Mouse (Mus musculus) CH12.LX (cell line): ENCODE data around the gene Frmd4a. TPM values are rescaled to one million over a fixed set of nuclear protein-coding genes. Genes with fewer than 3 reads are reported as not detected.

Experiments
- DNase-seq: peaks from one replicate; pipeline ENCODE4 v3.0.0-alpha.2; 2013; ENCODE audit errors: extremely low read depth
- H3K27ac ChIP-seq: 2 replicates; pipeline ENCODE4 v1.5.1; 2012; ENCODE audit warnings: low read depth, mild to moderate bottlenecking, control low read depth, moderate library complexity; ENCODE audit not compliant: insufficient read depth
- H3K27me3 ChIP-seq: replicated peaks from 2 replicates; pipeline ENCODE3; 2012; ENCODE audit warnings: inconsistent platforms
- H3K36me3 ChIP-seq, 2 experiments: replicated peaks in 1 of 2; 2 replicates each; pipeline versions ENCODE3 to v1.6.1; 2012; ENCODE audit warnings: inconsistent platforms in 1 of 2, low read length in 1 of 2, mild to moderate bottlenecking in 1 of 2, mixed read lengths in 1 of 2, moderate library complexity in 1 of 2; ENCODE audit not compliant: control insufficient read depth in 1 of 2, insufficient read depth in 1 of 2
- H3K4me1 ChIP-seq, 2 experiments: 2 replicates each; pipeline ENCODE4 v1.6.1; 2012; ENCODE audit warnings: inconsistent platforms in 1 of 2, moderate library complexity in 1 of 2; ENCODE audit not compliant: insufficient read depth in 2 of 2, control insufficient read depth in 1 of 2
- H3K4me2 ChIP-seq: 2 replicates; pipeline ENCODE4 v1.6.1; 2012; ENCODE audit warnings: low read depth, mild to moderate bottlenecking, control low read depth; ENCODE audit not compliant: poor library complexity, insufficient read depth, severe bottlenecking
- H3K4me3 ChIP-seq, 3 experiments: fragments of 150-350 bp in 1 of 3; sonication (generic) in 1 of 3; replicated peaks in 1 of 3; 2 replicates each; pipeline versions ENCODE3 to v1.5.1; 2011 to 2012; ENCODE audit warnings: low read depth in 2 of 3, low read length in 2 of 3, mild to moderate bottlenecking in 2 of 3, moderate library complexity in 2 of 3, control low read depth in 1 of 3, improper control_type of control experiment in 1 of 3, inconsistent platforms in 1 of 3, mixed read lengths in 1 of 3; ENCODE audit not compliant: poor library complexity in 1 of 3
- H3K79me2 ChIP-seq: replicated peaks from 2 replicates; pipeline ENCODE4 v1.6.1; 2012; ENCODE audit warnings: mild to moderate bottlenecking, moderate library complexity; ENCODE audit not compliant: control insufficient read depth, poor library complexity, insufficient read depth, severe bottlenecking; ENCODE audit errors: extremely low read depth
- H3K9ac ChIP-seq: 2 replicates; pipeline ENCODE4 v1.6.1; 2012; ENCODE audit warnings: low read depth, mild to moderate bottlenecking, control low read depth, moderate library complexity; ENCODE audit not compliant: insufficient read depth
- H3K9me3 ChIP-seq: replicated peaks from 2 replicates; pipeline ENCODE3; 2012; ENCODE audit warnings: low read length, inconsistent platforms, mixed read lengths
- BHLHE40 ChIP-seq: IDR thresholded peaks from 2 replicates; pipeline ENCODE4 v1.6.1; 2011; ENCODE audit warnings: mild to moderate bottlenecking, low read depth, low read length, improper control_type of control experiment
- CHD1 ChIP-seq: IDR thresholded peaks from 2 replicates; pipeline ENCODE4 v1.6.1; 2012; ENCODE audit warnings: low read depth, low read length, improper control_type of control experiment, inconsistent platforms
- CHD2 ChIP-seq: IDR thresholded peaks from 2 replicates; pipeline ENCODE4 v1.6.1; 2011; ENCODE audit warnings: low read length, improper control_type of control experiment
- E2F4 ChIP-seq: IDR thresholded peaks from 2 replicates; pipeline ENCODE4 v1.6.1; 2011; ENCODE audit warnings: low read depth, low read length, improper control_type of control experiment; ENCODE audit not compliant: insufficient replicate concordance
- ELF1 ChIP-seq: IDR thresholded peaks from 2 replicates; pipeline ENCODE4 v1.6.1; 2014; ENCODE audit warnings: low read depth, mild to moderate bottlenecking, inconsistent platforms, low read length, improper control_type of control experiment
- EP300 ChIP-seq: IDR thresholded peaks from 2 replicates; pipeline ENCODE4 v1.6.1; 2011; ENCODE audit warnings: low read length, improper control_type of control experiment
- ETS1 ChIP-seq: conservative IDR thresholded peaks from 2 replicates; pipeline ENCODE4 v1.6.1; 2012; ENCODE audit warnings: low read depth, mild to moderate bottlenecking, inconsistent platforms, low read length, improper control_type of control experiment, moderate library complexity
- HCFC1 ChIP-seq: IDR thresholded peaks from 2 replicates; pipeline ENCODE4 v1.6.1; 2012; ENCODE audit warnings: low read depth, mild to moderate bottlenecking, inconsistent platforms, low read length, improper control_type of control experiment
- JUN ChIP-seq: IDR thresholded peaks from 2 replicates; pipeline ENCODE4 v1.6.1; 2011; ENCODE audit warnings: low read depth, mild to moderate bottlenecking, low read length, improper control_type of control experiment, moderate library complexity; ENCODE audit not compliant: insufficient read depth
- JUND ChIP-seq: conservative IDR thresholded peaks from 2 replicates; pipeline ENCODE4 v1.6.1; 2011; ENCODE audit warnings: low read depth, low read length, improper control_type of control experiment
- KAT2A ChIP-seq: IDR thresholded peaks from 2 replicates; pipeline ENCODE4 v1.6.1; 2012; ENCODE audit warnings: low read length, improper control_type of control experiment, inconsistent platforms; ENCODE audit not compliant: insufficient replicate concordance
- MAFK ChIP-seq: IDR thresholded peaks from 2 replicates; pipeline ENCODE4 v1.6.1; 2011; ENCODE audit warnings: low read length, improper control_type of control experiment; ENCODE audit not compliant: insufficient replicate concordance
- MAX ChIP-seq: IDR thresholded peaks from 2 replicates; pipeline ENCODE4 v1.6.1; 2011; ENCODE audit warnings: low read length, improper control_type of control experiment
- MAZ ChIP-seq: IDR thresholded peaks from 2 replicates; pipeline ENCODE4 v1.6.1; 2012; ENCODE audit warnings: low read depth, mild to moderate bottlenecking, inconsistent platforms, low read length, improper control_type of control experiment, moderate library complexity
- MEF2A ChIP-seq: IDR thresholded peaks from 2 replicates; pipeline ENCODE4 v1.6.1; 2014; ENCODE audit warnings: low read depth, mild to moderate bottlenecking, inconsistent platforms, low read length, improper control_type of control experiment, borderline replicate concordance
- MYC ChIP-seq: IDR thresholded peaks from 2 replicates; pipeline ENCODE4 v1.6.1; 2011; ENCODE audit warnings: low read depth, mild to moderate bottlenecking, improper control_type of control experiment, low read length
- NRF1 ChIP-seq: IDR thresholded peaks from 2 replicates; pipeline ENCODE4 v1.6.1; 2014; ENCODE audit warnings: low read depth, mild to moderate bottlenecking, inconsistent platforms, low read length, improper control_type of control experiment, moderate library complexity
- PAX5 ChIP-seq: IDR thresholded peaks from 2 replicates; pipeline ENCODE4 v1.6.1; 2012; ENCODE audit warnings: low read length, inconsistent platforms, mixed read lengths
- POLR2A ChIP-seq: IDR thresholded peaks from 2 replicates; pipeline ENCODE4 v1.6.1; 2011; ENCODE audit warnings: low read depth, mild to moderate bottlenecking, improper control_type of control experiment, low read length
- POLR2AphosphoS2 ChIP-seq: IDR thresholded peaks from 2 replicates; pipeline ENCODE4 v1.6.1; 2011; ENCODE audit warnings: low read depth, low read length, improper control_type of control experiment
- RAD21 ChIP-seq: IDR thresholded peaks from 2 replicates; pipeline ENCODE4 v1.6.1; 2011; ENCODE audit warnings: low read depth, mild to moderate bottlenecking, low read length, improper control_type of control experiment, moderate library complexity
- RCOR1 ChIP-seq: conservative IDR thresholded peaks from 2 replicates; pipeline ENCODE4 v1.6.1; 2012; ENCODE audit warnings: low read depth, mild to moderate bottlenecking, inconsistent platforms, low read length, improper control_type of control experiment
- SIN3A ChIP-seq: IDR thresholded peaks from 2 replicates; pipeline ENCODE4 v1.6.1; 2012; ENCODE audit warnings: low read length, improper control_type of control experiment, inconsistent platforms
- SMC3 ChIP-seq: IDR thresholded peaks from 2 replicates; pipeline ENCODE4 v1.6.1; 2011; ENCODE audit warnings: low read depth, low read length, improper control_type of control experiment
- TCF12 ChIP-seq: IDR thresholded peaks from 2 replicates; pipeline ENCODE4 v1.6.1; 2014; ENCODE audit warnings: low read depth, mild to moderate bottlenecking, inconsistent platforms, low read length, improper control_type of control experiment
- UBTF ChIP-seq: IDR thresholded peaks from 2 replicates; pipeline ENCODE4 v1.6.1; 2012; ENCODE audit warnings: low read depth, mild to moderate bottlenecking, inconsistent platforms, low read length, improper control_type of control experiment, moderate library complexity
- USF1 ChIP-seq: IDR thresholded peaks from 2 replicates; pipeline ENCODE4 v1.6.1; 2014; ENCODE audit warnings: low read depth, mild to moderate bottlenecking, inconsistent platforms, low read length, improper control_type of control experiment
- USF2 ChIP-seq: conservative IDR thresholded peaks from 2 replicates; pipeline ENCODE4 v1.6.1; 2011; ENCODE audit warnings: low read depth, low read length, improper control_type of control experiment
- ZC3H11A ChIP-seq: IDR thresholded peaks from 2 replicates; pipeline ENCODE4 v1.6.1; 2012; ENCODE audit warnings: low read depth, mild to moderate bottlenecking, inconsistent platforms, low read length, improper control_type of control experiment
- ZKSCAN1 ChIP-seq: IDR thresholded peaks from 2 replicates; pipeline ENCODE4 v1.6.1; 2012; ENCODE audit warnings: low read depth, inconsistent platforms, low read length, improper control_type of control experiment, borderline replicate concordance
- ZMIZ1 ChIP-seq: IDR thresholded peaks from 2 replicates; pipeline ENCODE4 v1.6.1; 2012; ENCODE audit warnings: low read depth, mild to moderate bottlenecking, inconsistent platforms, low read length, improper control_type of control experiment
- dilution Hi-C: fragments of 300-500 bp; cut with MboI; formaldehyde crosslinking; loops from 2 replicates; pipeline ENCODE4 v1.14.3; 2020; ENCODE audit warnings: low sequenced_read_pairs; ENCODE audit not compliant: extremely low pct_unique_long_range_greater_than_20kb, extremely low pct_ligation_motif_present
- in situ Hi-C: fragments of 300-500 bp; cut with MboI; formaldehyde crosslinking; loops from 3 replicates; pipeline ENCODE4 v1.14.3; 2019; ENCODE audit warnings: low sequenced_read_pairs, low pct_ligation_motif_present, low pct_unique_long_range_greater_than_20kb, mixed read lengths
- polyA plus RNA-seq: library from polyadenylated mRNA; unstranded; fragments of >175 nt; gene quantifications from 2 replicates; pipeline ENCODE4 v1.2.1, GENCODE M21; 2012; ENCODE audit warnings: low read depth; ENCODE audit not compliant: insufficient read length
- total RNA-seq, 2 experiments: library from RNA; depleted of rRNA; stranded (reverse); fragments of 300-350 nt in 1 of 2; fragments of >200 nt in 1 of 2; gene quantifications; 2 replicates each; pipeline ENCODE4 v1.2.3; 2012 to 2014

Gene Frmd4a
- total and polyA plus RNA-seq, 3 experiments, result 0.13 to 2.0 (median 0.32) TPM

GRCm38 (mm10) chr2:4409810-4410433 lies 392.4 kb downstream of the Frmd4a start:
- DNase-seq, result no peak
- H3K4me1 ChIP-seq, result peaks cover 9 to 22% of the 10 kb centered on the region in 2 experiments
- TF ChIP-seq UBTF (no peak), CHD2 (no peak), KAT2A (no peak), PAX5 (no peak), ZMIZ1 (no peak), MAX (no peak), ELF1 (no peak), RAD21 (no peak), MAFK (no peak), POLR2AphosphoS2 (no peak), ZKSCAN1 (no peak), SMC3 (no peak), ETS1 (no peak), USF1 (no peak), MYC (no peak), MAZ (no peak), JUN (no peak), ZC3H11A (no peak)
- in situ Hi-C loops (no loop called here), dilution Hi-C loops (no loop called here)
- H3K9ac ChIP-seq, result no peak overlapping the region
- H3K27ac ChIP-seq, result no peak overlapping the region
- H3K4me2 ChIP-seq, result no peak overlapping the region
- no peaks in the 10 kb centered on the region for H3K27me3 ChIP-seq
- H3K9me3 ChIP-seq, result no peaks in the 10 kb centered on the region
- no peak overlapping the region for H3K4me3 ChIP-seq
- H3K79me2 ChIP-seq, result no peaks in the 10 kb centered on the region
- H3K36me3 ChIP-seq, result no peaks in the 10 kb centered on the region

DNA sequence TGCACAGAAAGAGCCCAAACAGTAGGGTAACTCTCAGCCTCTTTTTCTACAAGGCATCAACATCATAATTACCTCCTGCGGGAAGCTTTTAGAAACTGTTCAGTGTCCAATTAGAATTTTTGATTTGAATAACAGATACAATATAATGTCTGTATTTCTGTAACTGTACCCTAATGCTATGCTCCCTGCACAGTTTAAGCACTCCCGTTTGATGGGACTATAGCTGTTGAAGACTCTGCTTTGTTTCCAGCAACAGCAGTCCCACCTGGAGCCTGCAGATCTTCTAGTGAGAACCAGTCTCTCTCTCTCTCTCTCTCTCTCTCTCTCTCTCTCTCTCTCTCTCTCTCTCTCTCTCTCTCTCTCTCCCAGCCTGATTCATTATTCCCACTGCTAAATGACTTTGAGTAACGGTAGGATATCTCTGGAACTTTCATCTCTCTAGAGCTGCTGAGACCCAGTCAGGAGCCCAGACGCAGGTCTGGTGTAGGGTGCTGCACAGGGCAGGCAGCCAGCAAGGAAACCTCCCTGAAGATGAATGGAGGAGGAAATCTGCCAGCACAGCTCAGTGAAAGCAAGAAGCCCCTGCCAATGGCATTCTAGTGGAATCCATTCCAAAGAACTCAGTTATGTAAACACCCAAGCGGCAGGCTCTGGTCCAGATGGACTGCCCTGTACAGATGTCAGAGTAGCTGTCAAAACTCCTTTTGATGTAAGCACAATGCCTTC lies 395.5 kb downstream of the Frmd4a start:
- Histone ChIP-seq H3K27me3 (no peaks in the 10 kb centered on the region), H3K36me3 (no peaks in the 10 kb centered on the region), H3K27ac (no peak overlapping the region), H3K4me2 (no peak overlapping the region), H3K79me2 (no peaks in the 10 kb centered on the region), H3K4me3 (no peak overlapping the region), H3K9me3 (no peaks in the 10 kb centered on the region), H3K9ac (no peak overlapping the region), H3K4me1 (peaks cover 9 to 24% of the 10 kb centered on the region in 2 experiments)
- DNase-seq, result no peak
- in situ Hi-C loops (no loop called here), dilution Hi-C loops (no loop called here)
- TF ChIP-seq SIN3A, result no peak
- TF ChIP-seq EP300, result no peak
- TF ChIP-seq NRF1, result no peak
- TF ChIP-seq ETS1, result no peak
- no peak for TF ChIP-seq BHLHE40
- no peak for TF ChIP-seq JUND
- TF ChIP-seq CHD1, result no peak
- no peak for TF ChIP-seq POLR2AphosphoS2
- no peak for TF ChIP-seq POLR2A
- no peak for TF ChIP-seq SMC3
- no peak for TF ChIP-seq MEF2A
- no peak for TF ChIP-seq TCF12
- TF ChIP-seq CHD2, result no peak
- TF ChIP-seq USF2, result no peak
- no peak for TF ChIP-seq USF1
- no peak for TF ChIP-seq E2F4
- no peak for TF ChIP-seq MYC
- TF ChIP-seq RCOR1, result no peak
- TF ChIP-seq KAT2A, result no peak
- no peak for TF ChIP-seq HCFC1
